Mouse (Mus musculus) left cerebral cortex, postnatal 10 days (tissue): ENCODE measurements around the gene Dusp16. TPM values are rescaled to one million over a fixed set of nuclear protein-coding genes. Genes with fewer than 3 reads are reported as not detected.
A peak's percentile ranks its signal among the peaks of the same experiment; 100 is the strongest.
"Not testable (repeated sequence)": the region's sequence is repeated elsewhere in the genome, so short reads cannot be mapped to it uniquely, and the experiment has no call there.

Experiments
- DNase-seq, 2 experiments: peaks; one replicate each; pipeline ENCODE4 v3.0.0; 2021 to 2022; ENCODE audit warnings: low spot score in 2 of 2, mixed read lengths in 1 of 2; ENCODE audit errors: extremely low spot score in 1 of 2
- intact Hi-C: fragments of 180-260 bp; cut with DNase I; formaldehyde crosslinking; loops from one replicate; pipeline ENCODE4 v1.15.1; 2025
- total RNA-seq, 2 experiments: library from RNA; stranded (reverse); gene quantifications; 2 replicates each; pipeline ENCODE4 v1.2.3; 2021

Gene Dusp16
- total RNA-seq, 2 experiments from 2014 or later: 5.6 to 6.6 TPM

DNA sequence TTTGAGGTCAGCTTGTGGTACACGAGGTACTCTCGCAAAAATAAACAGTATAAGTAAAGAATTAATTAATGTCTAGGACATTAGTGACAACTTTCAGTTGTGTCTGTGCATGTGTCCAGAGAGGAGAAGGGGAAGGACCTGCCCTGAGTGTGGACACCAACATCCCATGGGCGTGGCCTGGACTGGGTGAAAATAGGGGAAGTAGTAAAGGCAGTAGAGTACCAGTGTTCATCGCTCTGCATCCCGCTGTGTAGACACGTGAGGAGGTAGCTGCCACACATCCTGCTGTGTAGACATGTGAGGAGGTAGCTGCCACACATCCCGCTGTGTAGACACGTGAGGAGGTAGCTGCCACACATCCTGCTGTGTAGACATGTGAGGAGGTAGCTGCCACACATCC, 118.7 kb downstream of the Dusp16 start:
- intact Hi-C loops: not testable (repeated sequence)
- peak in 1 of 2 experiments; percentile 28 for DNase-seq

DNA sequence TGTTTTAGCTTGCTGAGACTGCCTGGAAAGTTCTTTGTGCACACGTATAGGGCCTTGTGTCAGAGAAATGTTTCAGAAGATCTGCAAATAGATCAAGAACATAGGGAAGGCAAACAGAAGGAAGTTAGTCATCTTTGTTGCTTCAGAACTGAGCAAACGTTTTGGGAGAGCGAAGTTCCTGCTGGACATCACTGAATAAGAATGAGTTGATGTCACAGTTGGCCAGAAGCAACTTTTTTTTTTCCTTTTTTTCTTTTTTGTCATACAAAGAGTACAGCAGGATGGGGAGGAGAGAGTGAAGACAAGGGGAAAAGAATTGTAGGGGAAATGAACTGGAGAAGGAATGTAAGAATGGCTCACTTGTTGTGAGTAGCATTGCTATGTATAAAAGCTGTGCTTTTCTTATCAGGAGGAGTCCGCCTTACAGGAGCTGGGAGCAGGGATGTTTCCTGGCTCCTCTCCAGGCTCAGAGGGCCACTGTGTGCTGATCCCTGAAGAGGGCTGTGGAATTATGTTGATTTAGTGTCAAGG, 121.5 kb downstream of the Dusp16 start:
- intact Hi-C loops: no loop called here
- DNase-seq: peak in 1 of 2 experiments; percentile 72

DNA sequence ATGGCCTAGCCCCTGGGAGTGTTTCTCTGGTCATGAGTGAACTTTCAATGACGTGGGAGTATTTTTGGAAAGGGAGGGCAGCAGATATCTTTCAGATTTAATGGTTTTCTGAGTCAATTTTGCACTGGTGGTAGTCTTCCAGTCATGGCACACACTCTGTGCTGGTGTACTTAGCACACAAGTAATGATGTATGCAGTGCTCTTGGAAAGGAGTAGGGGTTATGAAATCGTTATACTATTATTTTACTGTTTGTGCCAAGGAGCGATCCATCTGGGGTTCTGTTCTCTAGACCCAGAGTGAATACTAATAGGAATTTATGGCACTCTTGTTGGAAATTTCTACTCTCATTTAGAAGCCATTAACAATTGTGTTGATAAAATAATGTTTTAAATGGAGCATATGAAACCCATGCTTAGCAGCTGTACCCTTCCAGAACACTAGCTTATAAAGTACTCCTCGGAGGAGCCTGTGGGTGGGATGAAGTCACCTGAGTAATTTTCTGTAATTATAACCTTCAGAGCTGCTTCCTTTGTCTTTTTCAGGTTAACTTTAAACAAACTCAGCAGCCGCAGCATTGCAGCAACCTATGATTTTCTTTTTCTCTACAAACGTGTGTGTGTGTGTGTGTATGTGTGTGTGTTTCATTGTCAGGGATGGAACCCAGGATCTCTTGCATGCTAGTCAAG, 123.1 kb downstream of the Dusp16 start:
- intact Hi-C loops: no loop called here
- DNase-seq: no peak

DNA sequence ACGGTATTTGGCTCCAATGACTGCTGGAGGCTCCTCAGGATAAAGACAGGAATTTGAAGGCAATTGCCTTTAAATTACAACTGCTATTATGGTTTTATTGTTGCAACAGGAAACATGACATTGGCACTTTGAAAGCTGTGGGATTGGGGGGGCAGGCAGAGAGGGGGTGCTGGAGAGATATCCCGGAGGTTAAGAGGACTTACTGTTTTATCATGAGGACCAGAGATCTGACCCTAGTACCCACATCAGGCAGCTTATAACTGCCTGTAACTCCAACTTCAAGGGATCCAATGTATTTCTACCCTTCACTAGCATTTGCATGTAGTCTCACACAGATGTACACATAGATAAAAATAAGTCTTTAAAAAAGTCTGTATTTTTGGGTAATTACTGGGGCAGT, 123.9 kb downstream of the Dusp16 start:
- intact Hi-C loops: no loop called here

DNA sequence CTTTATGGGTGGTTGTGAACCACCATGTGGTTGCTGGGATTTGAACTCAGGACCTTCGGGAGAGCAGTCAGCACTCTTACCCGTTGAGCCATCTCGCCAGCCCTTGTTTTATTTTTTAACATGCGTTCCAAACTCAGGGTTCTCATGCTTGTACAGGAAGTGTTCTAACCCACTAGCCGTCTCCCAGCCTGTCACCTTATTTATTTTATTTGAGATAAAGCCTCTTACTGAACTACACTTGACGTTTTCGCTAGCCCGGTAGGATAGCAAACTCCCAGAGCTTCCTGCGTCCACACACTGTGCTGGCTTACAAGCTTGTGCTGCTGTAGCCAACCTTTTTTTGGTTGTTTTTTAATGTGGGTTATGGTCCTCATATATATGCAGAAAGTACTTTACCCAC, 126.6 kb downstream of the Dusp16 start:
- intact Hi-C loops: no loop called here
- no peak for DNase-seq

More for the DNA sequence above, 123.9 kb downstream of the Dusp16 start:
- DNase-seq: no peak

Other genes with a start within 250 kb of the Dusp16 start
- gene Lrp6, start 225.7 kb downstream of the Dusp16 start, total RNA-seq: 10 to 100 TPM; 41.2 to 44.0 TPM
- 1 to 10 TPM; 3.9 to 4.0 TPM for gene Mansc1, start 160.1 kb downstream of the Dusp16 start, total RNA-seq
- 10 to 100 TPM; 26.3 to 26.5 TPM for gene Borcs5, start 153.1 kb downstream of the Dusp16 start, total RNA-seq
- 1 to 10 TPM; 8.6 to 9.5 TPM for gene Crebl2, start 37.5 kb upstream of the Dusp16 start, total RNA-seq
- gene Gpr19, start 106.0 kb upstream of the Dusp16 start, total RNA-seq: 10 to 100 TPM; 23.4 to 26.0 TPM
- 10 to 100 TPM; 45.0 to 46.9 TPM for gene Cdkn1b, start 127.8 kb upstream of the Dusp16 start, total RNA-seq
- 1 to 10 TPM; 5.4 to 5.7 TPM for gene Apold1, start 189.1 kb upstream of the Dusp16 start, total RNA-seq
- 10 to 100 TPM; 51.6 to 53.7 TPM for gene Ddx47, start 219.0 kb upstream of the Dusp16 start, total RNA-seq